Mouse (Mus musculus): ENCODE measurements around the gene Lin7b. TPM values are rescaled to one million over a fixed set of nuclear protein-coding genes. Genes with fewer than 3 reads are reported as not detected.
"Not testable (repeated sequence)": the region's sequence is repeated elsewhere in the genome, so short reads cannot be mapped to it uniquely, and the experiment has no call there.

The Lin7b gene
- total RNA-seq, 2 experiments from 2014 or later: 176 to 192 TPM

DNA sequence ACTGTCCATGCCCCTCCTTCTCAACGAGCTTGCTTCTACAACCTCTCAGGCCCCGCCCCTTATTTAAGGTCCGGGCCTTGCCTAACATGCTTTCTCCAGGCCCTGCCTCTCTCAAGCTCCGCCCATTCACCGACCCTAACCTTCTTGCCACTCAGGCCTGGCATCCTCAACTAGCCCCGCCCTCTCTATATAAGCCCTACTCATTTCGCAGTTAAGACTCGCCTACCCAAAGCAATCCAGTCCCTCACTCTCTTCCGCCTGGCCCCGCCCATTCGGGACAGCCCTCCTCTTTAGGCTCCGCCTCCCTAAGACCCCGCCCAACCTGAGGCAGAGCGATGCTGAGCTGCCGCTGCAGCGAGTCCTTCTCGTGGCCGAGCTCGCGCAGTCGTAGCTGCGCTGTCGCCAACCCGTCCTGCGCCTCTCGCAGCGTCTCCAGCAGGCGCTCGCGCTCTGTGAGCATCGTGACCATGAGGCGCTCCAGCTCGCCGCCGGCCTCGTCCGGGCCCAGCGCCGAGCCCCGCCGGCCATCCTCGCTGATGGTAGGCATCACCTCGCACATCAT is 9.1 kb downstream of the Lin7b start:
- intact Hi-C loops (cut with DNase I): loop anchor here (10.0 kb wide), 1 partner anchor 197 kb away; the partner anchor contains the start of gene Slc17a7
- peak; percentile 68 to 91 for DNase-seq (ENCODE audit: extremely low spot score in 1 of 2, low spot score in 2 of 2)

DNA sequence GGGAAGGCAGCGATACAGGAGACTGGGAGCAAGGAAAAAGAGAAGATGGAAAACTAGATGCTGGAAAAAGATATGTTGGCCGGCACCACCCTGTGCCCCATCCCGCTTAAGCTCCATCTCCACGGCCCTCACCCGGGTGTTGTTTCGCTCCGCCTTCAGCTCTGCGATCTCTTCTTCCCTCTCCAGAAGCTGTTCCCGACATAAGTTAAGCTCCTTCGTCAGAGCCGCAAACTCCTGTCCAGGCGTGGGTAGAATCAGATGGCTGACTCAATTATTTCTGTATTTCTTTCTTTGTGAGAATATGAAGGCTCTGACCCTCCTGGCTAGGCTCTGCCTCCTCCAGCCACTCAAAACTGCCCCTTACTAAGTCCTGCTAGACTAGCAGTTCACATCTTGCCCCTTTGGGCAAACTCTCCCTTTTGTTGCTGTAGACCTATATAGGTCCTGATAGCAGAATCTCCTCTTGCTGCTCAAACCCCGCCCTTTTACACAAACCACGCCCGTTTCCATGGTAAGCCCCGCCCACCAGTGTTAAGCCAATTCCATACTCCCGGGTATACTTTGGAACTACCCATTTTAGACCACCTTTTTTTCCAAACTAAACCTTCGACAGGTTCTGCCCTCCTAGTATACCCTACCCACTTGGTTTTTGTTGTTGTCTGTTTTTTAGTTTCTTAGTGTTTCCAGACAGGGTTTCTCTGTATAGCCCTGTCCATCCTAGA is 9.8 kb downstream of the Lin7b start:
- peak in 1 of 2 experiments; percentile 44 for DNase-seq (ENCODE audit: extremely low spot score in 1 of 2, low spot score in 2 of 2)

DNA sequence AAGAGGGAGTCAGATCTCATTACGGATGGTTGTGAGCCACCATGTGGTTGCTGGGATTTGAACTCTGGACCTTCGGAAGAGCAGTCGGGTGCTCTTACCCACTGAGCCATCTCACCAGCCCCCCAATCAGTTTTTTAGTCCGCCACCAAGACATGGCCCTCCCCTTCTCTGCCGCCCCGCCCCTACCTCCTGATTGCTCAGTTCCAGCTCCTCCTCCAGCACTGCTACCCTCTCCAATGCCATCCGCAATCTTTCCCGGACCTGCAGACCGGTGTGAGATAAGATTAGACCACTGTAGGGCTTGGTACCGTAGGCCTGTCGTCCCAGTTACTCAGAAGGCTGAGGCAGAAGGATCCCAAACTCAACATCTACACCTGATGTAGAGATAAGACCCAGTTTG is 11.3 kb downstream of the Lin7b start:
- DNase-seq (ENCODE audit: extremely low spot score in 1 of 2, low spot score in 2 of 2): peak in 1 of 2 experiments; percentile 18
- intact Hi-C loops (cut with DNase I): not testable (repeated sequence)

More for the DNA sequence above, 9.8 kb downstream of the Lin7b start:
- intact Hi-C loops (cut with DNase I): loop anchor here (10.0 kb wide), 1 partner anchor 196 kb away; the partner anchor contains the start of gene Slc17a7

DNA sequence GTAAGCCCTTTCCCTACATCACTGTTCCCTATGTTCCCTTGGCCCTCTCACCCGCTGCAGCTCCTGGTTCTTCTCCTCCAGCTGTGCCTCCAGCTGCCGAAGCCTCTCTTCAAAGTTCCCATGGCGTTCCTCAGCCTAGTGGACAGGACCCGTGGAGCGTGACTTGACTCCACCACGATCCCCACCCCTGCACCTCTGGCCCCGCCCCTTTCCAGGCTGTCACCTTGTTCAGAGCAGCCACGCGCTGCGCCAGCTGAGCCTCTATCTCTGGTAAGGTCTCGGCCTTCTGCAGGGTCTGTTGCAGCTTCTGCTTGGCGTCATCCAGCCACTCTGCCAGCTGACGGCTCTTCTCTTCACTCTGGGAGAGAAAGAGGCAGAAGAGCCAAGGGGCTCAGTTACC is 14.3 kb downstream of the Lin7b start:
- intact Hi-C loops (cut with DNase I): no loop called here
- peak in 1 of 2 experiments; percentile 37 for DNase-seq (ENCODE audit: extremely low spot score in 1 of 2, low spot score in 2 of 2)

DNA sequence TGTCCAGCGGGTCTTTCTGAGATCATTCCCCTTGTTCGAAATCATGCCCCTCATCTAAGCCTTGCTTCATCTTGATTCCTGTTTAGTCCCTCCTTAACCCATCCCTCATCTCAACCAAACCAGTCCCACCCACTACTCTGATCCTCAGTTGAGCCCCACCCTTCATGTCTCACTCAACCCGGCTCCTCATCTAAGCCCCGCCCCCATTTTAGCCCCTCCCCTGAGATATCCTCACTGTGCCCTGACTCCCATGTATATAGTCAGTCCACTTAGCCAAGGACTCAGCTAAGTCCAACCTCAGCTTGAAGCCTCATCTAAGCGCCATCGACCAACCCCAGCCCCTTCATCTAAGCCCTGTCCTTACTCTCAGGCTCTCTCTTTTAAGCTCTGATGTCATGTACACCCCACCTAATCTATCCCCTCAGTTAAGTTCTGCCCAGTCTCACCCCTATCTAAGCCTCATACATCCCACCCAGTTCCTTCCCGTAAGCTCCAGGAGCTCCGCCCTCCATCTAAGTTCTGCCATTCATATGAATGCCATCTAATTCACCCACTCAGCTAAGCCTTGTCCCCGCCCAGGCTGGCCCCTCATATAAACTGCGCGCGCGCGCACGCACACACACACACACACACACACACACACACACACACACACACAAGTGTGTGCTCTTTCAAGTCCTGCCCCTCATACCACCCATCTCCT is 14.9 kb downstream of the Lin7b start:
- intact Hi-C loops (cut with DNase I): no loop called here
- peak in 1 of 2 experiments; percentile 16 for DNase-seq (ENCODE audit: extremely low spot score in 1 of 2, low spot score in 2 of 2)

DNA sequence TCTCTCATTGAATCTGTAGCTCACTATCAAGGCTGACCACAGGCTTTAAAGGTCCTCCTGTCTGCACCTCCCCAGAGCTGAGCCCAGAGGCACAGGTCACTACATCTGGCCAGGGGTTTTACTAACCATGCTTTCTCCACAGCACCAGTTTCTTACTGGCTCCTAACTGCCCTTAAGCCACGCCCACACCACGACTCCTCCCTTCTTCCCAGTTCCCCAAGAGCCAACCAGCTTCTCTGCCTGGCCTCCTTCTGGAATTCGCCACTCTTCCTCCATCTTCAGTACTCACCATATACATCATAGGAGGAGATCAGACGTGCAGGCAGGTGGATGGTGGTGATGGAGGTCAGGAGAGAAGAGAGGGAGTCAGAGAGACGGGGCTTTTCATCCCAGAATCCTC is 17.3 kb downstream of the Lin7b start:
- intact Hi-C loops (cut with DNase I): no loop called here

DNA sequence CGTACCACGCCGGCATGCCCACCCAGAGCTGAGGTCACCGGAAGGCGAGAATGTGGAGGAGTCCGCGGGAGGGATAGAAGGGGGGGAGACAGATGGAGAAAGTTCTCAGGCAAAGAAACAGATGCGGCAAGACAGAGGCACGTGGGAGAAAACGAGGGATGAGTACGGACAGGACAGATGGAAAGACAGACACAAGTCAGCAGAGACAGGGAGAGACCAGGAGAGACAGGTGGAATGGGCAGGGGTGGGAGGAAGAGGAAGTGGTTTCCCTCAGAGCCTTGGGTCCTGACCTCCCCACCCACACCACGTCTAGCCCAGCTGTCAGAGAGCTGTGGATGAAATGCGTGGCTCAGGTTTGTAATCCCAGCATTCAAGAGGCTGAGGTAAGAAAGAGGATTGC is 23.5 kb downstream of the Lin7b start:
- no peak for DNase-seq (ENCODE audit: extremely low spot score in 1 of 2, low spot score in 2 of 2)
- intact Hi-C loops (cut with DNase I): no loop called here

More for the DNA sequence above, 17.3 kb downstream of the Lin7b start:
- no peak for DNase-seq (ENCODE audit: extremely low spot score in 1 of 2, low spot score in 2 of 2)

DNA sequence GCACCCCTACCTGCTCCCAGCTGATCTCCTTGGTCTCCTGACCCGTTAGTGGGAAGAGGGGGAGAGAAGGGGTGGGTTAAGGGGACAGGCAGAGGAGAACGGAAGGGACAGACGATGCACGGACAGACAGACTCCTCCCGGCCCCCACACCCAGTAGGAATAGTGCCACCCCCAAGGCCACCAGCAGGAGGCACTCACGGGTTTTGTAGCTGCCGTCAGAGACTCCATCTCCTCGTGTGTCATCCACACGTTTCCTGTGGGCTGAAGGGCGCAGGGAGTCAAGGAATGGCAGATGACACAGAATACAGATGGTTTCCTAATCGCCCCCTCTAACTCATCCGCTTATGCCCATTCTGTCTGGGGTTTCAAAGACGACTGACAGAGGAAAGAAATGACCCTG is 26.8 kb downstream of the Lin7b start:
- intact Hi-C loops (cut with DNase I): loop anchor here (5.0 kb wide), 1 partner anchor 36 kb away; no protein-coding TSS in a partner anchor
- peak in 1 of 2 experiments; percentile 49 for DNase-seq (ENCODE audit: extremely low spot score in 1 of 2, low spot score in 2 of 2)

DNA sequence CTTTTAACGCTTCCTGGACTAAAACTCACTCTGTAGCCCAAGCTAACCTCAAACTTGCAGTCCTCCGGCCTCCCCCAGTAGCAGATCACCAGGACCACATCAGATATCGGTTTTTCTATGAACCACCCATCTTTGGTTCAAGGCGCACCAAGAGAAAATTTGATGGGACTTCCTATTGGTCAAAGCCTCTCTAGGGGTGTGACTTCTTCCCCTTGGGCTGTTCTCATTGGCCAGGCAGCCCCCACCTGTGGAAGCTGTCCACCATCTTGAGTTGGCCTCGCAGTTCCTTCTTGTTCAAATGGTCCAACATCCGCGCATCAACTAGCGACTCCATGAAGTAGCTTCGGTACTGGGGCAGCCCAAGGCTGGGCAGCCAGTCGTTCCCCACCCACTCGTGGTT is 28.3 kb downstream of the Lin7b start:
- intact Hi-C loops (cut with DNase I): loop anchor here (5.0 kb wide), 1 partner anchor 35 kb away; no protein-coding TSS in a partner anchor
- no peak for DNase-seq (ENCODE audit: extremely low spot score in 1 of 2, low spot score in 2 of 2)

DNA sequence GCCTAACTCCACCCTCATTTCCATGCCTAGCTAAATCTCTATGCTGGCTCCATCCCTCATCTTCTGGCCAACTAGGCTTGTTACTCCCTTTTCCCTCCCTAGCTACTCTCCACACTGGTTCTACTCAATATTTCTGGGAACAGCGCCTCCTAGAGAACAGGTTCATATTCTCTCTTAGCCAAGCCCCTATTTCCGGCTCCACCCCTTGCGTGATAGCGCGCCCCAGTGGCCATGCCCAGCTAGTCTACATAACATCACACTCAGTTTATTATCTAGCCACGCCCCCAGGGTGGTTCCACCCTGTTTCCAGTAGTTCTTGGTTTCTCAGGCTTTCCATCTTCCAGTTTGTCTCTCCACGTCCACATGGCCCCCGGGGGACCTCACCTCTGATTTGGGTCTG is 29.1 kb downstream of the Lin7b start:
- DNase-seq (ENCODE audit: extremely low spot score in 1 of 2, low spot score in 2 of 2): peak; percentile 74 to 88

DNA sequence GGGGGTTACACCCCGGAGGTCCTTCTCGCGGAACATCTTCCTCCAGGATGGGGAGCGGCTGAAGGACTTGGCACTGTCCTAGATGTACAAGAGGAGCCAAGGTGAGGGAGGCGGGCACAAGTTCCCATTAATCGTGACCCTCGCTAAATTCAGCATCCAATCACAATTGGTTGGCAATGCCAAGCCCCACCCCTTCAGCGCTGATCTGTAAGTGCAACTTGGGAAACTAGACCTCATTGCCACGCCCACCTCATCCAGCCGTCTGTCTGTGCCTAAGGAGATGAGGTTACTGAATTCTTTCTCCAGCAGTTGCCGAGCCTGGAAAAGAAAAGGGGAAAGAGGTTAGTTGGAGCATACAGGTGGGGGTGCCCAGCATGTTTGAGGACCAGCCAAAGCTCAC is 29.7 kb downstream of the Lin7b start:
- intact Hi-C loops (cut with DNase I): loop anchor here (5.0 kb wide), 1 partner anchor 33 kb away; no protein-coding TSS in a partner anchor
- DNase-seq (ENCODE audit: extremely low spot score in 1 of 2, low spot score in 2 of 2): peak in 1 of 2 experiments; percentile 66

More for the DNA sequence above, 29.1 kb downstream of the Lin7b start:
- intact Hi-C loops (cut with DNase I): loop anchor here (5.0 kb wide), 1 partner anchor 34 kb away; no protein-coding TSS in a partner anchor

DNA sequence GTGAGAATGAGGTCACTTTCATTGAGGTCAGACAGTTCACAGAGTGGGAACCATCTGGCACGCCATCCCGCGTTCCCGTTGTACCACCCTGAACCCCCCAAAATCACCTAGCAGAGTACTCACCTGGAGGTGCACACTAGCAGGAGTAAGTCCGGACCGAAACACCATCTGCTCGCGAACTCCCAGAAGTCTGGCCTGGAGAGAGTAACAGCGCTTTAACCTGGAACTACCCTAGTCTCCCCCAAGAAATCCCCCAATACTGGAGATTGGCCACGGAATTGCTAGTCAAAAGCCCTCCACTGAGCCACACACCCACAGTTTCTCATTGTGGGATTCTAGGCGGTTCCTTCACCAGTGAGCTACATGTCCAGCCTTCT is 30.3 kb downstream of the Lin7b start:
- DNase-seq (ENCODE audit: extremely low spot score in 1 of 2, low spot score in 2 of 2): no peak

DNA sequence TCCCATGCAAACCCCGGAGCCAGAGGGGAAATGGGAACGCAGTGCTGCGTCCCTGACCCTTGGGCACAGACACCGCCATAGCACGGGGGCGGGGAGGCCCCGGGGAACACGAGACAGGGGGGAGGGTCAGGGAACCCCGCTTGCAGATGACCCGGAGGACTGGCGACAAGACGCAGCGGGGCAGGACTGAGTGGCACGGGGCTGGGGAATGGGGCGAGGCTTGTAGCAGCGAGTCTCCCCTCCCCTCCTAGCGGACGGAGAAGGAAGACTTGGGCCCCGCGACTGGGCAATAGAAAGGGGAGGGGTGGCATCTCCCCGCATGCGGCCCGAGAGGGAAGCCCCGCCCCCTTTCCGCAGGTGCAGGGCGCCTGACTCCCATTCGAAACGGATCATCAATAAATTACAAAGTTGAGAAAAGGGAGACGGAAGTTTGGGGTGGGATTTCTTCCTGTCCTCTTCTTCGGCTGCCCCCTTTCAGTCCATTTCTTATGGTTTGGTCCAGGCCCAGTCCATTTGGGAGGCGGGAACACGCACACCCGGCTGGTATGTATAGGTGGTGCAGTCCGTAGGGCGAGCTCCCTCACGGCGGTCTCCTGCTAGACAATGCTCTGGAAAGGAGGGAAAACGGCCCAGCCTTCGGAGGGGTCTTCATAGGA is 30.8 kb downstream of the Lin7b start:
- intact Hi-C loops (cut with DNase I): loop anchor here (5.0 kb wide), 1 partner anchor 32 kb away; no protein-coding TSS in a partner anchor
- peak in 1 of 2 experiments; percentile 81 for DNase-seq (ENCODE audit: extremely low spot score in 1 of 2, low spot score in 2 of 2)

More for the DNA sequence above, 30.3 kb downstream of the Lin7b start:
- intact Hi-C loops (cut with DNase I): loop anchor here (5.0 kb wide), 1 partner anchor 33 kb away; no protein-coding TSS in a partner anchor

DNA sequence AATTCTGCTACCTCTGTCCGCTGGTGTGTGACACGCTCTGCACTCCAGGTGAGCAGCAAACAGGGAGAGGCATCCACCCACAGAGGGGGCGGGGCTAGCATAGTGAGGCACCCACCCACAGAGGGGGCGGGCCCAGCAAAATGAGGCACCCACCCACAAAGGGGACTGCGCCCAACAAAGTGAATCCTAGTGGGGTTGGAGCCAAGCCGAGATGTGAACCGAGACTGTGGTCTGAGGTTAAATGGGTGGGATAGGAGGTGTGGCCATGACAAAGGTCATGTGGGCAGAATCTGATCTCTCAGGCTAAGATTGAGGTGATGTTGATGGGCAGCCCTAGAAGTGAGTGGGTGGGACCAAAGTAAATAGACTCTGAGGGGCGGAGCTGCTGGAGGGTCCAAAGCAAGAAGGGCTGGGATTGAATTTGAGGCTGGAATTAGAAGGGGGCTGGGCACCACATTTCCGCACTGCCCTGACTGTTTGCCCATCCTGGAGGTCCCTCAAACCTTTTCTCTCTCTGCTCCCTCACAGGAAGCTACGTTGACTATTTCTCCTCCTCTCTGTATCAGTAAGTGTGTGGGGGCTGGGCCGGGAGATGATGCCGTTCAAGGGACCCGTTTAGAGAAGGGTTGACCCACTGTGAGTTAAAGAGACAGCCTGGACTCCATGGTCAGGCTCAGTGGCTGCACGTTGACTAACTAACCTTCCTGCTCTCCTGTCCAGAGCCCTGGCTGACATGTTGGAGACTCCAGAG is 32.0 kb downstream of the Lin7b start:
- intact Hi-C loops (cut with DNase I): no loop called here
- peak in 1 of 2 experiments; percentile 67 for DNase-seq (ENCODE audit: extremely low spot score in 1 of 2, low spot score in 2 of 2)

DNA sequence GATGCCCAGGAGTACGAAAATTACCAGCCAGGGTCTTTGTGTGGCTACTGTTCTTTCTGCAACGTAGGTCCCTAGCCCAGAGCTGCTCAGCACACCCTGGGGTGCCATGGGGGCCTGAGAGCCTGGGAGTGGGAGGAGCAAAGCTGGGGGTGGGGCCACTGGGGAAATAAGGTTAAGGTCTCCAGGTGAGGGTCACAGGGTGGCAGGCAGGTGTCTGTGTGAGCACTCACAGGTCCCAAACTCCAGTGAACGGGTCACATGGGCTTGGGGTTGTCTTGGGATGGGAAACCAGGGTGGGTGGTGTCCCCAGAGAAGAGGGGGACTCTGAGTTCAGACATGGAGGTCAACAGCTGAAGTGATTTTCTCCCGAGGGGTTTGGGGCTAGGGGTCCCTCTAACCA is 32.9 kb downstream of the Lin7b start:
- intact Hi-C loops (cut with DNase I): no loop called here

DNA sequence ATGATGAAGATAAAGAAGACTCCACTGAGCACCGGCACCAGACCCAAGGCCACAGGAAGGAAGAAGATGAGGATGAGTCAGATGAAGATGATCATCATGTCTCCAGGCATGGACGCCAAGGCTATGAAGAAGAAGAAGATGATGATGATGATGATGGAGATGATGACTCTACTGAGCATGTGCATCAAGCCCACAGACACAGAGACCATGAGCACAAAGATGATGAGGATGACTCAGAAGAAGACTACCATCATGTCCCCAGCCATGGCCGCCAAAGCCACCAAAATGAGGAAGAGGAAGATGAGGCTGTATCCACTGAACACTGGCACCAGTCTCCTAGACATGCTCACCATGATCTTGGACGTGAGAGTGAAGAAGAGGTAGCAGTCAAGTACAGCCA is 34.1 kb downstream of the Lin7b start:
- intact Hi-C loops (cut with DNase I): no loop called here
- DNase-seq (ENCODE audit: extremely low spot score in 1 of 2, low spot score in 2 of 2): no peak

More for the DNA sequence above, 32.9 kb downstream of the Lin7b start:
- DNase-seq (ENCODE audit: extremely low spot score in 1 of 2, low spot score in 2 of 2): peak in 1 of 2 experiments; percentile 51

DNA sequence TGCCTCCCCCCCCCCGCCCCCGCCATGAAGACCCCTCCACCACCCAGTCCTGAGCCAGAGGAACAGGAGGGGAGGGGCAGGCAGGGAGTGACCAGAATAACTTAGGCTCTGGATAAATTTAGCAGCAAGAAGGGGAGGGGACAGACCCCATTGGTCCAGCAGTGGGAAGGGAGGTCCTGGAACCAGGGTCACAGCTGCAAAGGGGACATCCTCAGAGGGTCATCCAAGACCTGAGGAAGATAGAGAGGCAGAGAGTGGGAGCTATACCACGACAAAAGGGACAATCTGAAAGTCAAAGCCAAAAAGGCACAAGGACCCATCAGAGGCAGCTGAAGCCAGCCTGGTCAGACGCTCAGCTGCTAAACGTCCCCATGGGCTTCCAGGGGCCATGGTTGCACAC is 35.3 kb downstream of the Lin7b start, which contains the start of gene Hrc:
TSS of gene Hrc (plus strand) at position 235 of the 400 bp plus-strand sequence.
- intact Hi-C loops (cut with DNase I): no loop called here

DNA sequence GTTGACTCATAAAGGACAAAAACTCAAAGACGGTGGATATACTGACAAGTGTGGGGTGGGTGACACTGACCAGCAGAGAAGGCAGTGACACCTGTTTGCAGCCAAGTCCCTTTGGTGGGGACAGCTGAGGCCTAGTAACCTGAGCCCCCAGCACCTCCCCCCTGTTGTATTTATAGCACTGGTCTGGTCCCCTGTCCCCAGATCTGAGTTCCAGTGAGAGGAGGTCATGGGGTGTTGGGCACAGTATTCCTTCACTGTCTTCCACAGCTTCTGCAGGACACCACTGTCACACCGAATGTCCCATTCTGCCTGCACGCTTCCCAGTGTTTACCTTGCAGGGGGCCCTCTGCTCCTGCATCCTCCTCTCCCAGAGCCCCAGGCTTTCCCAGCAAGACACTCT is 35.8 kb downstream of the Lin7b start:
- DNase-seq (ENCODE audit: extremely low spot score in 1 of 2, low spot score in 2 of 2): no peak
- intact Hi-C loops (cut with DNase I): no loop called here

More for the DNA sequence above, 35.3 kb downstream of the Lin7b start, which contains the start of gene Hrc:
- DNase-seq (ENCODE audit: extremely low spot score in 1 of 2, low spot score in 2 of 2): no peak
